Mouse (Mus musculus) midbrain, embryonic 16.5 days (tissue): ENCODE measurements at regions not wholly inside any gene's neighbourhood (a gene's known extent, or its start where the extent isn't known, plus 50 kb on each side); places are given as distances from the start of the nearest gene placed in this dataset.

Experiments used
- ATAC-seq: fragments of 200-750 bp; cut with Nextera tagmentation; 2 replicates; pipeline ENCODE4 v1.8.0; 2017; ENCODE audit warnings: moderate TSS enrichment
- H3K27ac ChIP-seq: fragments of 300-500 bp; sonication (generic); 2 replicates; pipeline ENCODE4 v1.5.1; 2014; ENCODE audit warnings: mild to moderate bottlenecking, low read length, mixed read lengths
- H3K27me3 ChIP-seq: fragments of 300-500 bp; sonication (generic); 2 replicates; pipeline ENCODE4 v1.6.1; 2014; ENCODE audit warnings: low read depth, low read length, mixed read lengths; ENCODE audit not compliant: control insufficient read depth, insufficient read depth
- H3K36me3 ChIP-seq: fragments of 300-500 bp; sonication (generic); 2 replicates; pipeline ENCODE4 v1.6.1; 2014; ENCODE audit warnings: mild to moderate bottlenecking, low read length, moderate library complexity, mixed read lengths; ENCODE audit not compliant: control insufficient read depth, insufficient read depth
- H3K4me1 ChIP-seq: fragments of 300-500 bp; sonication (generic); 2 replicates; pipeline ENCODE4 v1.6.1; 2014; ENCODE audit warnings: mild to moderate bottlenecking, low read length, mixed read lengths; ENCODE audit not compliant: control insufficient read depth, insufficient read depth
- H3K4me2 ChIP-seq: fragments of 300-500 bp; sonication (generic); 2 replicates; pipeline ENCODE4 v1.6.1; 2014; ENCODE audit warnings: mild to moderate bottlenecking, low read length, mixed read lengths
- H3K4me3 ChIP-seq: fragments of 300-500 bp; sonication (generic); 2 replicates; pipeline ENCODE4 v1.5.1; 2014; ENCODE audit warnings: low read depth, mild to moderate bottlenecking, low read length, moderate library complexity, mixed read lengths
- H3K9ac ChIP-seq: fragments of 300-500 bp; sonication (generic); 2 replicates; pipeline ENCODE4 v1.6.1; 2014; ENCODE audit warnings: low read depth, low read length, mixed read lengths
- H3K9me3 ChIP-seq: fragments of 300-500 bp; sonication (generic); replicated peaks from 2 replicates; pipeline ENCODE4 v1.6.1; 2014; ENCODE audit warnings: mild to moderate bottlenecking, low read length, mixed read lengths; ENCODE audit not compliant: control insufficient read depth, poor library complexity, severe bottlenecking
- WGBS: fragments of 180-500 bp; shearing (Covaris S2); extraction: QIAGEN DNeasy Blood & Tissue Kit; methylation state at CpG from one replicate; pipeline ENCODE4 v1.1.7; 2014; 5-methylcytosine and 5-hydroxymethylcytosine counted together

DNA sequence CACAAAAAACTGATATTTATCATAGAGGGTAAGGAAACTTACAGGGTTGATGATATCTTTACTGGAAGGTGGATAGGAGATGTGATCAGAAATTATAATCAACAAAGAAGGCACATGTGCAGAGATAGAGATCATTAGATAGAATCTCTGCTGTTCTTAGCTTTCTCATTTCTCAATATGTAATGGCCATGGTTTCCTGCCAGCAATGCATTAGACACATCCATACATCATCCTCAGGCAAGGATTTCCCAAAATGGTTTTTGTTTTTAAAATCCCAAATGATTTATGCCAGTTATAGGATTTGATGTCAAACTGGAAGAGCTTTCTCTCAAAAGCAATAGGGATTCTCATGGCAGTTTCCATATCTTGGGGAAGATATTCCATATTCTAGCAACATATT is 52.0 kb upstream of the C030005K15Rik start:
- Histone ChIP-seq H3K9ac (no peak overlapping the region), H3K4me2 (no peak overlapping the region), H3K4me1 (no peaks in the 10 kb centered on the region), H3K4me3 (no peak overlapping the region), H3K27ac (no peak overlapping the region), H3K9me3 (no peaks in the 10 kb centered on the region), H3K36me3 (no peaks in the 10 kb centered on the region), H3K27me3 (no peaks in the 10 kb centered on the region)
- ATAC-seq = no peak

DNA sequence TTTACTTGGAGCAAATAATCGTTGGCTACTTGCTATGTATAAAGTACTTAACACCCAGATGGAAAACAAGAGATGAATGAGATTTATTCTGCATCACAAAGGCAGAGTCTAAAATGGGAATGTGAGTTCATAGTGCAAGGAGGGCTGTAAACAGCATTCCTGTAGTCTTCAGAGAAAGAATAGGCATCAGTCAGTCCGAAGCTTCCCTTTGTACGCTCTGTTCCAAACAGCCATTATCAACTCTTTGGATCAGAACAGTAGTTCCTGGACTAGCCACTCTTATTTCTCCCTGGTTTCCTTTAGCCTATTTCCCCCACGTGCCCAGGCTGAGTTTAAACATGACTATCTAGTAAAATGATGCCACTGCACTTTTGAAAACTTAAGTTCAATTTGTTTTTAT is 52.8 kb upstream of the C030005K15Rik start:
- Histone ChIP-seq H3K4me2 (no peak overlapping the region), H3K27me3 (no peaks in the 10 kb centered on the region), H3K36me3 (no peaks in the 10 kb centered on the region), H3K9ac (no peak overlapping the region), H3K9me3 (no peaks in the 10 kb centered on the region), H3K4me1 (no peaks in the 10 kb centered on the region), H3K27ac (no peak overlapping the region), H3K4me3 (no peak overlapping the region)
- 58% methylated on average over 4 of the region's 4 CpGs for whole genome bisulfite sequencing
- no peak for ATAC-seq

DNA sequence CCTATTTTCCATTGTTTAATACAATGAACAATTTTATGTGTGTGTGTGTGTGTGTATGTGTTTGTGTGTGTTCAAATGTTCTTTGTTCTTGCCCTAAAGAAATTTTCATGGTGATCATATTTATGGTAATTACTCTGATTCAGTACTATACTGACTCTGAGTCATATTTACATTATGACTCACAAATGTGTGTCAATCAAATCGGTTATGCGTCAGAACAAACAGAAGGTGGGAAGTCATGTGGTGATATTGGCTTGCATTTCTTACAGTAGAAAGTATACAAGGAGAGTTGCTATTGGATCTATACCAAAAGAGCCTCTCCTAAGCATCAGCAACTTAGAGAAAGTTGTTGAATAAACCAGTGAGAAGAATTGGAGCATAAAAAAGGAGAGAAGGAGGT is 67.2 kb upstream of the C030005K15Rik start:
- no peaks in the 10 kb centered on the region for H3K27me3 ChIP-seq
- H3K4me2 ChIP-seq = no peak overlapping the region
- 80% methylated on average over 2 of the region's 2 CpGs for WGBS
- H3K9ac ChIP-seq = no peak overlapping the region
- no peaks in the 10 kb centered on the region for H3K4me1 ChIP-seq
- H3K36me3 ChIP-seq = no peaks in the 10 kb centered on the region
- no peak for ATAC-seq
- no peak overlapping the region for H3K4me3 ChIP-seq
- H3K27ac ChIP-seq = no peak overlapping the region
- H3K9me3 ChIP-seq = no peaks in the 10 kb centered on the region

DNA sequence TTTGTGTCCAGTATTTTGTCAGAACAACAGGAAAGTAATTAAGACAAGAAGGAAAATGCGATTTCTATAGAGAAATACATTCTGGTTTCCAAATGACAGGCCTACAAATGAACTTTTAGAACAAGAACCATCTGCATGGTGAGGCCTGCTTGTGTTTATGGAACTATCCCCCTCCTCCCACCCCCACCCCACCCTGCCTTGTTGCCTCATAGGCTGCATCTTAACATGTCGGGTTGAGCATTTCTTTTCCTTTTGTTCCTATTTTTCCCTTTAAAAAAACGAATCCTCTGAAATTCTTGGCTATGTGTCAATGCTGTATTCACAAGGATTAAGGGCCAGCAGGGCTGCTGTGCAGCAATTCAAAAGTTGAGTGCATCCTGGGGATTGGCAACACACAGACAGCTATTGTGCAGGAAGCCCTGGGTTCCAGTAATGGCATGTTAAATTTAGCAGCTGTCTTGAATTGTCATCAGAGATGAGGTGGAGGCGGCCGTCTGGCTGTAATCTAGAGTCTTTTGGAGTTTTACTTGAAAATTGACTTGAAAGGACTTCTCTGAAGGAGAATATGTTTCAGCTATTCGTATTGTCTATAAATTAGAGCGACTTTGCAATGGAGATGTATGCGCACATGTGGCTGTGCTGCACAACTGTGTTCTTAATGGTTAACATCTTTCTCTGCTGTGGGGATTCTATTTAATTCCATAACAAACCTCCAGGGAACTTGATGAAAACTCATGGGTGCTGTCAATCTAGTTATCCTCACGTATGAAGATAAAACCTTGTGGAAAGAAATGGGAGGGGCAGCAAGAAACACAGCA is 75.1 kb upstream of the C030005K15Rik start:
- 25% methylated on average over 9 of the region's 9 CpGs for WGBS
- ATAC-seq = peak; percentile 85
- no peaks in the 10 kb centered on the region for H3K27me3 ChIP-seq

DNA sequence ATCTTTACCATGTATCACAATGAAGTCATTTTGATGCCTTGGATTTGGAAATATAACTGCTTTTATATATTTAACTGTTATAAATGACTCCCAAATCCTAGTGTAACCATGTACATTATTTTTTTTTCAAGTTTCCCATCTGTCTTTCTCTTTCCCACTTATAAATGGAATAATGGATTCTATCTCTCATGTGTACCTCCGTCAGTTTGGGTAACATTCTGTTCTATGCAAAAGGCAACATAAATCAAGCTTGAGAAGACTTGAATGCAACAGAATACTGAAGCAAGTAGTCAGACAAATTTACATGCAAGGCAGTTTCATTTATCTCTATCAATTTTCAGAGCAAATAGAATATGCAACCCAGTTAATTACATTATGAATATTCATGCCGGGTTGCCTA is 81.4 kb upstream of the C030005K15Rik start:
- Histone ChIP-seq H3K9ac (no peak overlapping the region), H3K4me2 (no peak overlapping the region), H3K4me3 (no peak overlapping the region), H3K9me3 (no peaks in the 10 kb centered on the region), H3K36me3 (no peaks in the 10 kb centered on the region), H3K27me3 (no peaks in the 10 kb centered on the region), H3K4me1 (no peaks in the 10 kb centered on the region), H3K27ac (no peak overlapping the region)
- no peak for ATAC-seq
- WGBS = 73% methylated on average over 2 of the region's 2 CpGs

More for the DNA sequence above, 75.1 kb upstream of the C030005K15Rik start:
- Histone ChIP-seq H3K27ac (no peak overlapping the region), H3K4me3 (no peak overlapping the region), H3K9ac (no peak overlapping the region), H3K4me2 (no peak overlapping the region), H3K36me3 (no peaks in the 10 kb centered on the region), H3K9me3 (no peaks in the 10 kb centered on the region), H3K4me1 (no peaks in the 10 kb centered on the region)

DNA sequence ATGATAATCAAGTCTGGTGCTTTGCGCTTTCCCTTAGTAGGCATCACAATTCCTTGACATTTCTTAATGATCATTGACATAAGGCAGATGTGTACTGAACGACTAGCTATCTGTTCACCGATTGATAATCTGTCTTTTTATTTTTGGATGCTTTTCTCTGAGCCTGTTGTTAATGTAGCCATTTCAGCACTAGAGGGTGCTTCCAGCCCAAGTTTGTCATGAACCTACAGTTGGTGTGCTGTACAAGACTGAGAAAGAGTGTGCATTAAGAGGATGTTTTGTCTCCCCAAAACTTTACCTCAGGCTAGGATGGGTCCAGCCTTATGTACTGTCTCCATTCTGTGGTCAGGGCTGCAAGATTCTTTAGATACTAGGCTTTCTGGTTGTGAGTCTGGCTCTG is 116.0 kb upstream of the C030005K15Rik start:
- Histone ChIP-seq H3K27ac (no peak overlapping the region), H3K4me1 (no peaks in the 10 kb centered on the region), H3K4me2 (no peak overlapping the region), H3K9ac (no peak overlapping the region), H3K27me3 (no peaks in the 10 kb centered on the region), H3K36me3 (no peaks in the 10 kb centered on the region), H3K9me3 (no peaks in the 10 kb centered on the region), H3K4me3 (no peak overlapping the region)
- WGBS = 94% methylated on average over 3 of the region's 3 CpGs
- no peak for ATAC-seq

DNA sequence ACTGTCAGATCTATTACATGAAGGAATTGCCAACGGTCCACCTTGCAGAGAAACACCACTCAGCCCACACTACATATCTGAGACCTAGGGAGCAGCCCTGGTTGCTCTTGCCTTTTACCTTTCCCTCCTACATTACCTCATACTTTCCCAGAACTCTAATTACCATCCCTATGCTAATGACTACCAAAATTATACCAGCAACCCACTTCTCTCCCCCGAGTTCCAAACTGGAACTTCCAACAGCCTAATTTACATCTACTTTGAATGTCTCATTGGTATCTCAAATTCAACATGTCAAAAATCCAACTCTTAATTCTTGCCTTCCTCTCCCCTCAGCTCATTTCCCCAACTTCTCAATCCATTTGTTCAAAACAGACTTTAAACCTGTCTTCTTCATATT is 124.9 kb upstream of the C030005K15Rik start:
- 78% methylated on average over 2 of the region's 2 CpGs for WGBS
- H3K9me3 ChIP-seq = no peaks in the 10 kb centered on the region
- no peaks in the 10 kb centered on the region for H3K27me3 ChIP-seq
- ATAC-seq = no peak
- no peak overlapping the region for H3K27ac ChIP-seq
- H3K4me1 ChIP-seq = no peaks in the 10 kb centered on the region
- H3K4me2 ChIP-seq = no peak overlapping the region
- H3K4me3 ChIP-seq = no peak overlapping the region
- H3K9ac ChIP-seq = no peak overlapping the region
- no peaks in the 10 kb centered on the region for H3K36me3 ChIP-seq

DNA sequence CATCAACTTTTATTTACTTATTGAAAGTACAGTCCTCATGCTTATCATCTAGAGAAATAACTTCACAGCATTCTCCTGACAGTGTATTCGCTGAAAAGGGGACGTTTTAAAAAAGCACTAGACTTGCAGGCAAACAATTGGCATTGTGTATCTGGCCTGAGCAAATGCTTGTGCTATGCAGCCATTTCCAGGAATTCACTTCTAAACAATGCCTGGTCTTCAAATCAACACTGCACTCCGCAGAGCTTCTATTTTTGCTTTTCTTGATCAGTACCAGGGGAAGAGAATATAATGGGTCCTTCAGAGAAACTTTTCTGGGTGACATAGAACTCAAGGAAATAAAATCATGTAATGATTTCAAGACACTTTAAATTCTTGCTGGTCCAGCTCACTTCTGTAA is 150.5 kb upstream of the C030005K15Rik start:
- Histone ChIP-seq H3K36me3 (no peaks in the 10 kb centered on the region), H3K9ac (no peak overlapping the region), H3K4me3 (no peak overlapping the region), H3K27ac (no peak overlapping the region), H3K4me1 (no peaks in the 10 kb centered on the region), H3K27me3 (no peaks in the 10 kb centered on the region), H3K9me3 (no peaks in the 10 kb centered on the region), H3K4me2 (no peak overlapping the region)
- no peak for ATAC-seq
- 66% methylated on average over 3 of the region's 3 CpGs for WGBS

DNA sequence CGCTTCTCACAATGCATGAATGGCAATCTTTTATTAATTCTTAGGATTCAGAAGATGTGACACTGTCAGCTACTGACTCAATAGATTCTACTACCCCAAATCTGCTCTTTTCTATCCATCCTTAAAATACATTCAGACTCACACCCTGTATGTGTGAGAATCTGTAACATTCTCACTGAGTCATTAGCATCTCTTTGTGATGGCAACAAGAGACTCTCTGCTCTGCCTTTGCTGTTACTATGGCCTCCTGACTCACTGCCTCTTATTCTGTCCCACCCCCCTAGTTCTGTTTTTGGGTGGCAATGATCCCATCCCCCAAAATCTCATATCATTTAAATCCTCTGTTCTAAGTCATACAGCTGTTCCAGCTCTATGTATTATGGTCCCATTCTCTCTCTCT is 159.5 kb upstream of the C030005K15Rik start:
- WGBS = 95% methylated on average over 1 of the region's 1 CpGs
- Histone ChIP-seq H3K9ac (no peak overlapping the region), H3K4me2 (no peak overlapping the region), H3K27me3 (no peaks in the 10 kb centered on the region), H3K9me3 (no peaks in the 10 kb centered on the region), H3K36me3 (no peaks in the 10 kb centered on the region), H3K4me3 (no peak overlapping the region), H3K27ac (no peak overlapping the region), H3K4me1 (no peaks in the 10 kb centered on the region)
- ATAC-seq = no peak
